Mouse (Mus musculus) inflammation-experienced regulatory T-cells, adult 6 months (primary cell): ENCODE measurements around the gene Tnrc6b. TPM values are rescaled to one million over a fixed set of nuclear protein-coding genes. Genes with fewer than 3 reads are reported as not detected.

ENCODE experiments used
- ATAC-seq: one replicate; pipeline ENCODE4 v1.8.0; 2017
- polyA plus RNA-seq, 3 experiments: library from polyadenylated mRNA; unstranded; fragments of 100-300 nt; shearing (Covaris generic); gene quantifications; one replicate each; pipeline ENCODE4 v1.2.1; 2017

Tnrc6b gene
- polyA plus RNA-seq, 3 experiments from 2014 or later = 37.5 to 60.3 (median 51.2) TPM

- ATAC-seq = no peak
Observed at GRCm38 (mm10) chr15:80739972-80740371, 28.9 kb downstream of the Tnrc6b start.

DNA sequence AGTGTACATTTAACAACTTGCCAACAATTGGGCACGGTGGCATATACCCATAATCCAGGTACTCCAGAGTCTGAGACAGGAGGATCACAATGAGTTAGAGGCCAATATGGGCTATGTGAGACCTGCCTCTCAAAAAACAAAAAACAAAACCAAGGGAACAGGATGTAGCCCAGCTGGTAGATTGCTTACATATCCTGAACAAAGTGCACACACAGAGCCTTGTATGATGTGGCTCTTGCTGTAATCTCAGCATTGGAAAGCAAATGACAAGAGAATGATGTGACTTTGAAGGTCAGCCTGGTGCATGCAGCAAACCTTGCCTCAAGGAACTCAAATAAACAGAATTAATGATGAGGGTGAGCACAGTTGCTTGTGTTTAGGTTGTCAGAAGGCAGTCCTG is 30.7 kb downstream of the Tnrc6b start:
- ATAC-seq = peak; percentile 9

DNA sequence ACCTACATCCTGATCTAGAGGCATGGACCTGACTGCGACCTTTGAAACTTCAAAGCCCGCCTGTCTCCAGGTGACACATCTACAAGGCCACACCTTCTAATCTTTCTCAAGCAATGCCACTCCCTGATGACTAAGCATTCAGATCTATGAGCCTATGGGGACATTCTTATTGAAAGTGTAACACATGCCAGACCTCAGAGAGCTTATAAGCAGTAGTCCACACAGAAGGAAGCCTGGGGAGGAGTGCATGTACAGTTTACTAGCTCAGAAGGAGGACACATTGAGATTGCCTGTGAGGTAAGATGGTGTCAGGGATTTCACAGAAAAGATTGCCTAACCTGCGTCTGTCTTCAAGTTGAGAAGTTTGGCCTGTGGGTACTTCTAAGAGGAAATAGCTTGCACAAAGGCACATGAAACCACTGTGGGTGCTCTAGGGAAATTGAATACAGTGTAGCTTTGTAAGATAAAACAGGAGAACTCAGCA is 31.9 kb downstream of the Tnrc6b start:
- ATAC-seq = peak; percentile 40

GRCm38 (mm10) chr15:80743606-80744005 is 32.5 kb downstream of the Tnrc6b start:
- ATAC-seq = peak; percentile 94

DNA sequence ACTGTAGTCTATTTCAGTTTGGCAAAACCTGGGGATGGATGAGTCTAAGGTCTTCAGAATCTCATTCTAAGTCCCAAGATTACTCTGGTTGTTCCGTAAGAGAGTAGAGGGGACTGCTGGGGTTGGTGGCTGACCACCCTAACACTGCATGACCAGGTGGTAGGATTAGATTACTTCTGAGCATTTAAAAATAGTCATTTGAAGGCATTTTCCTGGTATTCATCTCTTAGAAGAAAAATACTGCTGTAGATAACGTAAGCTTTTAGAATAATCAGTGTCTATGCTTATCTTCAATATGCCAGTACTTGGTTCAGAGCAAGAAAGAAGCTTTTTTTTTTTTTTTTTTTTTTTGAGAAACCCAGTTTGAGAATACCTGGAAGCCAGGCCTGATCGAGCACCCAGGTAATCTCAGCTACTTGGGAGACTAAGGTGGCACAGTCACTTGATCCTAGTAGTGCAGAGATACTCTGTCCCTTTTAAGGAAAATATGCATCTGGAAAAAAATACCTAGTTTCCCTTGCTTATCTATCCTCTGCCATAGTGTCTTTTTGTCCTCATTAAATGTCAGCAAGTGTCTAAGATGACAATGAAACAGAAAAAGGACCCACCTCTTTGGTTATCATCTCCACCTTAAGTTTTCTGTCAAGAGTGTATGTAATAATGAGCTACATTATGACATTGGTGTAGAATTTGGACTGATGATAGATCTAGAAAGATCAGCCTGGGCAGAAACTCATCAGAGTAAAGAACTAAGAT is 33.7 kb downstream of the Tnrc6b start:
- no peak for ATAC-seq

GRCm38 (mm10) chr15:80748979-80749378 is 37.9 kb downstream of the Tnrc6b start:
- ATAC-seq = no peak

- ATAC-seq = no peak
Observed at GRCm38 (mm10) chr15:80753351-80753750, 42.2 kb downstream of the Tnrc6b start.

- ATAC-seq = no peak
Observed at GRCm38 (mm10) chr15:80754103-80754502, 43.0 kb downstream of the Tnrc6b start.

- no peak for ATAC-seq
Observed at GRCm38 (mm10) chr15:80759451-80759850, 48.3 kb downstream of the Tnrc6b start.

GRCm38 (mm10) chr15:80760504-80760903 is 49.4 kb downstream of the Tnrc6b start:
- ATAC-seq = no peak

- ATAC-seq = no peak
Observed at GRCm38 (mm10) chr15:80760935-80761334, 49.8 kb downstream of the Tnrc6b start.

GRCm38 (mm10) chr15:80762621-80763020 is 51.5 kb downstream of the Tnrc6b start:
- ATAC-seq = no peak

GRCm38 (mm10) chr15:80764666-80765065 is 53.6 kb downstream of the Tnrc6b start:
- ATAC-seq = no peak

DNA sequence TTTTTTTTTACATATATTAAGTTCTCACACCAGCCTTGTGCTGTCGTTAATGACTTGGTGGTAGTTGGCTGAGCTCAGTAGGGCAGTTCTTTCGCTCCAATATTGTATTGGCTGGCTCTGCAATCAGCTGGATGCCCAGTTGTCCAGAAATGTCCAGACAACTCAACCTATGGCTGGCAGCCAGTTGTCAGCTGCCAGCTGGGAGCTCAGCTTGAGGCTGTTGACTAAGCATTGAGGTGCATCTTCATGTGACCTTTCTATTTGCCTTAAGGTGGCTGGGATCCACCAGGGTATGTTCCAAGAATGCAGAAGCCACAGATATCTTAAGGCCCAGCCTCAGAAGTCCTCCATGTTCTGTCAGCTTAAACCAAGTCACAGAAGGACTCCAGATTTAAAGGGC is 54.3 kb downstream of the Tnrc6b start:
- ATAC-seq = no peak

GRCm38 (mm10) chr15:80768216-80768615 is 57.1 kb downstream of the Tnrc6b start:
- no peak for ATAC-seq

- ATAC-seq = no peak
Observed at GRCm38 (mm10) chr15:80771926-80772441, 60.9 kb downstream of the Tnrc6b start.

DNA sequence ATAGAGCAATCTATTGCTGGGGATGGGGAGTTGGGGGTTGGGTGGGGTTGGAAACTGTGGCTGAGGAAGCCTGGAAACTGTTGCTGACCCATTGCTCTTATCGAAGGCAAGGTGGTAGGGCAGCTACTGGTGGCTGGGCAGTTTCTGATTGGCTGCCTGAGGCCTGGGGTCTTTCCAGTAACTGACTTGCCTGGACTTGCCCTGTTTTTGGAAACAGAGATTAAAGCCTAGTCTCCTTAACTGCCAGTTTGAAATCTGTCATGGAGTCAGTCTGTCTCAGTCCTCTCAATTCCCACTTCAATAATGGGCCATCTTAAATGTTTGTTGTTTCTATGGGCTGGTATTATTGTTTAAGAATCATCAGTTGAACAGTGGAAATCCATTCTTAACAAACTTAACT is 63.6 kb downstream of the Tnrc6b start:
- no peak for ATAC-seq

- ATAC-seq = no peak
Observed at GRCm38 (mm10) chr15:80779006-80779405, 67.9 kb downstream of the Tnrc6b start.

DNA sequence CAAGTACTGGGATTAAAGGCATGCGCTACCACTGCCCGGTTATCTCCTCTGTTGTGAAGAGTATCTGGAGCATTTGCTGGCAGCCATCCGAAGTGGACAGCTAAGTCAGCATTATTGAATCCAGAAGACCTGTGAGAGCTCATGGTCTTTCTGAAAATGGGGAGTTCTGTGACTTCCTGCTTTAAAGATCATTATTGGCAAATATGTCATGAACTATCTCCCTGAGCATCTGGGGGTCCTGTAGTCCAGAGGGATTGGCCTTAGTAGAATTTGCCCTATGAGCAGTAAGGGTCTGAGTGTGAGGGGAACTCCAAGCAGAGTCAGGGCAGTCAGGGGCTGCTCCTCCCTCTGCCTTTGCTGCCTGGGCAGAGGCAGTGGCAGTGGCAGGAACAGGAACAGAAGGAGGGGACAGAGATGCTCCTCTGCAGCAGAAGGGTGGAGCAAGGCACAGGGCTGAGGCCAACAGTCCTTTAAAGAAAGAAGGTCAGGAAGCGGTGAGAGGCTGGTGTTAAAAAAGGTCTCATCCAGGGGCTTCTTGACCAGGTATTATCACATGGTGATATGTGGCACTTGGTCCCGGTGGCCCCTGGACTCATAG is 69.1 kb downstream of the Tnrc6b start:
- ATAC-seq = no peak

- ATAC-seq = no peak
Observed at GRCm38 (mm10) chr15:80781218-80781806, 70.2 kb downstream of the Tnrc6b start.

DNA sequence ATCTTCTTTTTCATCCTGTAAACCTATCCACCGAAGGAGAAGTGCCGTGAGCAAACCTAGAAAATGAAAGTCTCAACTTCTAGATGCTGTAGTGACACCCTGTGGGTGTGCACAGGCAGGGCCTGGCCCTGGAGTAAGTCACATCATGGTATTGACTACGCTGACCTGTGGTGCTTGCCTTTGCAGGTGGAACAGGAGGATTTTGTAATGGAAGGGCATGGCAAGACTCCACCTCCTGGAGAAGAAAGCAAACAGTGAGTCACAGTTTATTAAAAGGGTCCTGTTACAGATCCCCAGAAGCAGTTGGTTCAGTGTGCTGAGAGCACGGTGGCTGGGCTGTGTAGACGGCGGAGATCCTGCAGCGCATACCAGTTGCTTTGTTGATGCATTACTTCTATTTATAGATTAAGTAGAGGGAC is 73.4 kb downstream of the Tnrc6b start:
- no peak for ATAC-seq

DNA sequence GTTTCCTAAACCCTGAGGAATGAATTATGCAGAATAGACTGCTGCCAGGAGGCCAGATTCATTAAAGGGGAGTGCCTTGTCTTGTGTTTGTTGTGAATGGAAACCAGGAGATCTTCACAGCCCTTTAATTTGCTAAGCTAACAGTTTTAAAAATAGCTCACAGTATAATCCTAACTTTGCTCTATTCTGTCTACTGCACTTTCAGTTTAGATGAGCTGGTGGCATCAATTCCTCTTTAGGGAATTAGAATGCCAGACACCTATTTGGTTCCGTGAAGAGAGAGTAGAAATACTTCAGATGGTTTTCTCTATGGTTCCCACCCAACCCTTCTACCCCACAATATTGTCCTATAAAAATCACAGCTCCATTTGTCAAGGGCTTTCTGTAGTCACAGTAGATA is 74.6 kb downstream of the Tnrc6b start:
- no peak for ATAC-seq

GRCm38 (mm10) chr15:80787746-80788145 is 76.6 kb downstream of the Tnrc6b start:
- ATAC-seq = peak; percentile 63

- no peak for ATAC-seq
Observed at GRCm38 (mm10) chr15:80792556-80792955, 81.4 kb downstream of the Tnrc6b start.
